Mouse (Mus musculus) midbrain, postnatal 0 days (tissue): ENCODE measurements around the gene Bcdin3d. TPM values are rescaled to one million over a fixed set of nuclear protein-coding genes. Genes with fewer than 3 reads are reported as not detected.
"Not testable (repeated sequence)": the region's sequence is repeated elsewhere in the genome, so short reads cannot be mapped to it uniquely, and the experiment has no call there.

Source experiments
- ATAC-seq: fragments of 200-750 bp; cut with Nextera tagmentation; 2 replicates; pipeline ENCODE4 v1.8.0; 2017; ENCODE audit warnings: moderate number of reproducible peaks, mild to moderate bottlenecking, moderate TSS enrichment, moderate library complexity; ENCODE audit not compliant: low FRiP score
- DNase-seq: peaks from one replicate; pipeline ENCODE4 v3.0.0-alpha.2; 2015; ENCODE audit warnings: low spot score
- H3K27ac ChIP-seq: fragments of 300-500 bp; sonication (generic); 2 replicates; pipeline ENCODE4 v1.5.1; 2014; ENCODE audit warnings: low read depth, mild to moderate bottlenecking, low read length, mixed read lengths
- H3K27me3 ChIP-seq: fragments of 300-500 bp; sonication (generic); 2 replicates; pipeline ENCODE4 v1.6.1; 2014; ENCODE audit warnings: low read length, control low read depth, mixed read lengths; ENCODE audit not compliant: insufficient read depth
- H3K36me3 ChIP-seq: fragments of 300-500 bp; sonication (generic); 2 replicates; pipeline ENCODE4 v1.6.1; 2014; ENCODE audit warnings: low read length, control low read depth, mixed read lengths; ENCODE audit not compliant: insufficient read depth
- H3K4me1 ChIP-seq: fragments of 300-500 bp; sonication (generic); 2 replicates; pipeline ENCODE4 v1.6.1; 2014; ENCODE audit warnings: mild to moderate bottlenecking, control low read depth, antibody characterized with exemption, low read length, mixed read lengths; ENCODE audit not compliant: insufficient read depth
- H3K4me2 ChIP-seq: fragments of 300-500 bp; sonication (generic); 2 replicates; pipeline ENCODE4 v1.6.1; 2014; ENCODE audit warnings: low read depth, mild to moderate bottlenecking, low read length, mixed read lengths; ENCODE audit not compliant: poor library complexity, severe bottlenecking
- H3K4me3 ChIP-seq: fragments of 300-500 bp; sonication (generic); 2 replicates; pipeline ENCODE4 v1.5.1; 2014; ENCODE audit warnings: low read depth, mild to moderate bottlenecking, low read length, moderate library complexity
- H3K9ac ChIP-seq: fragments of 300-500 bp; sonication (generic); replicated peaks from 2 replicates; pipeline ENCODE4 v1.6.1; 2014; ENCODE audit warnings: mild to moderate bottlenecking, low read length, moderate library complexity, mixed read lengths; ENCODE audit not compliant: poor library complexity, severe bottlenecking
- H3K9me3 ChIP-seq: fragments of 300-500 bp; sonication (generic); 2 replicates; pipeline ENCODE4 v1.6.1; 2016; ENCODE audit warnings: low read length, control low read depth
- CTCF ChIP-seq: IDR thresholded peaks from 2 replicates; pipeline ENCODE4 v1.5.1; 2016; ENCODE audit warnings: antibody characterized with exemption, mild to moderate bottlenecking
- WGBS: fragments of 180-500 bp; shearing (Covaris S2); extraction: QIAGEN DNeasy Blood & Tissue Kit; methylation state at CpG from one replicate; pipeline ENCODE4 v1.1.7; 2014; 5-methylcytosine and 5-hydroxymethylcytosine counted together
- polyA plus RNA-seq: library from polyadenylated mRNA; unstranded; fragments of >200 nt; fragmentation: Nextera tagmentation; extraction: Ambion mirVana; gene quantifications from 2 replicates; pipeline ENCODE4 v1.2.1, GENCODE M21; 2015
- total RNA-seq: library from RNA; depleted of rRNA; stranded (reverse); fragments of >200 nt; gene quantifications from 2 replicates; pipeline ENCODE4 v1.2.3, GENCODE M21; 2014

Gene Bcdin3d
- total and polyA plus RNA-seq, 2 experiments from 2014 or later, result 11.7 to 14.6 TPM

GRCm38 (mm10) chr15:99453153-99453900 is 21.2 kb downstream of the Bcdin3d start:
- H3K4me2 ChIP-seq, result no peak overlapping the region
- DNase-seq (no peak), ATAC-seq (no peak)
- no peak overlapping the region for H3K9ac ChIP-seq
- H3K36me3 ChIP-seq, result no peaks in the 10 kb centered on the region
- no peak overlapping the region for H3K4me3 ChIP-seq
- 77% methylated on average over 11 of the region's 11 CpGs for WGBS
- H3K27ac ChIP-seq, result no peak overlapping the region
- no peaks in the 10 kb centered on the region for H3K27me3 ChIP-seq
- H3K4me1 ChIP-seq, result peaks cover 15% of the 10 kb centered on the region
- H3K9me3 ChIP-seq, result no peaks in the 10 kb centered on the region
- no peak for TF ChIP-seq CTCF

- ATAC-seq (no peak), DNase-seq (no peak)
- Histone ChIP-seq H3K4me3 (no peak overlapping the region), H3K27ac (no peak overlapping the region), H3K9me3 (no peaks in the 10 kb centered on the region), H3K9ac (no peak overlapping the region), H3K4me2 (no peak overlapping the region), H3K4me1 (0 out of 2 replicates have a peak, but pooled peaks cover 3% of the 10 kb centered on the region), H3K27me3 (no peaks in the 10 kb centered on the region), H3K36me3 (no peaks in the 10 kb centered on the region)
- no peak for TF ChIP-seq CTCF
- WGBS, result 82% methylated on average over 8 of the region's 8 CpGs
Observed at GRCm38 (mm10) chr15:99449751-99450280, 24.7 kb downstream of the Bcdin3d start.

- TF ChIP-seq CTCF, result no peak
- Histone ChIP-seq H3K9me3 (no peaks in the 10 kb centered on the region), H3K4me2 (no peak overlapping the region), H3K4me3 (no peak overlapping the region), H3K27me3 (no peaks in the 10 kb centered on the region), H3K4me1 (0 out of 2 replicates have a peak, but pooled peaks cover 3% of the 10 kb centered on the region), H3K9ac (no peak overlapping the region), H3K36me3 (no peaks in the 10 kb centered on the region), H3K27ac (peak overlapping the region; percentile 18; the same call in 1 of the 2 replicates)
- ATAC-seq, result no peak
- 64% methylated on average over 9 of the region's 9 CpGs for WGBS
- peak; percentile 75 for DNase-seq
Observed at GRCm38 (mm10) chr15:99449131-99449750, 25.3 kb downstream of the Bcdin3d start.

- not testable (repeated sequence) for H3K36me3 ChIP-seq, DNase-seq, H3K4me1 ChIP-seq, H3K4me3 ChIP-seq, H3K4me2 ChIP-seq, H3K27ac ChIP-seq, H3K27me3 ChIP-seq, H3K9ac ChIP-seq, ATAC-seq, H3K9me3 ChIP-seq
- 90% methylated on average over 10 of the region's 10 CpGs for WGBS
Observed at GRCm38 (mm10) chr15:99446136-99446535, 28.4 kb downstream of the Bcdin3d start.

- Histone ChIP-seq H3K36me3 (no peaks in the 10 kb centered on the region), H3K4me2 (no peak overlapping the region)
- 39% methylated on average over 6 of the region's 6 CpGs for WGBS
Observed at GRCm38 (mm10) chr15:99445567-99445966, 29.0 kb downstream of the Bcdin3d start.

GRCm38 (mm10) chr15:99442358-99442757 is 32.2 kb downstream of the Bcdin3d start:
- DNase-seq (no peak), ATAC-seq (no peak)
- Histone ChIP-seq H3K4me1 (no peaks in the 10 kb centered on the region), H3K36me3 (no peaks in the 10 kb centered on the region), H3K27ac (no peak overlapping the region), H3K27me3 (no peaks in the 10 kb centered on the region), H3K9me3 (no peaks in the 10 kb centered on the region), H3K9ac (no peak overlapping the region), H3K4me3 (no peak overlapping the region), H3K4me2 (no peak overlapping the region)
- WGBS, result 86% methylated on average over 7 of the region's 7 CpGs
- no peak for TF ChIP-seq CTCF

More at GRCm38 (mm10) chr15:99445567-99445966, 29.0 kb downstream of the Bcdin3d start:
- TF ChIP-seq CTCF, result no peak
- Histone ChIP-seq H3K27me3 (no peaks in the 10 kb centered on the region), H3K4me3 (no peak overlapping the region), H3K27ac (no peak overlapping the region), H3K9me3 (no peaks in the 10 kb centered on the region), H3K9ac (no peak overlapping the region), H3K4me1 (0 out of 2 replicates have a peak, but pooled peaks cover 3% of the 10 kb centered on the region)
- ATAC-seq (no peak), DNase-seq (no peak)
